Mouse (Mus musculus): Measurements from ENCODE around the gene Ddx47. TPM values are rescaled to one million over a fixed set of nuclear protein-coding genes. Genes with fewer than 3 reads are reported as not detected.

The Ddx47 gene
- total and polyA plus RNA-seq, 3 experiments = 102 to 117 TPM; not detected in 1

- no peak for TF ChIP-seq USF1 (IDR thresholded peaks at IDR 0.05; ENCODE audit: low read depth, low read length)
These were observed 14.5 kb upstream of the Ddx47 start (continued) for GRCm38 (mm10) chr6:134996918-134997317.

GRCm38 (mm10) chr6:134998076-134998475, 13.3 kb upstream of the Ddx47 start:
- TF ChIP-seq UBTF (IDR thresholded peaks at IDR 0.05; ENCODE audit: borderline replicate concordance, insufficient read depth, low read depth, low read length) = no peak
- no peak for TF ChIP-seq USF2 (IDR thresholded peaks at IDR 0.05; ENCODE audit: borderline replicate concordance in 1 of 2, insufficient read depth in 1 of 2, low read depth in 1 of 2, low read length in 2 of 2)
- no peak for TF ChIP-seq CTCF (IDR thresholded peaks at IDR 0.05 in 2 of 3, conservative IDR thresholded peaks at IDR 0.05 in 1 of 3; ENCODE audit: control insufficient read depth in 1 of 3, insufficient read depth in 1 of 3, low read depth in 2 of 3, low read length in 3 of 3, poor library complexity in 1 of 3, severe bottlenecking in 1 of 3)
- no peak for TF ChIP-seq RAD21 (IDR thresholded peaks at IDR 0.05; ENCODE audit: low read depth, low read length)
- TF ChIP-seq SMC3 (IDR thresholded peaks at IDR 0.05; ENCODE audit: low read depth, low read length) = no peak
- TF ChIP-seq MYC (IDR thresholded peaks at IDR 0.05; ENCODE audit: low read depth, low read length) = no peak
- TF ChIP-seq SIN3A (IDR thresholded peaks at IDR 0.05; ENCODE audit: low read length) = no peak
- no peak for DNase-seq (ENCODE audit: low read depth, low spot score)
- Histone ChIP-seq H3K4me1 (ENCODE audit: control insufficient read depth in 1 of 2, insufficient read depth in 2 of 2, low read length in 2 of 2) (no peaks in the 10 kb centered on the region), H3K9me3 (replicated peaks; ENCODE audit: insufficient read depth, low read length) (no peaks in the 10 kb centered on the region), H3K27me3 (ENCODE audit: control insufficient read depth in 1 of 2, insufficient read depth in 2 of 2, low read length in 2 of 2) (no peaks in the 10 kb centered on the region), H3K9ac (ENCODE audit: control insufficient read depth, low read depth, low read length, poor library complexity, severe bottlenecking) (no peak overlapping the region), H3K79me2 (ENCODE audit: control insufficient read depth, insufficient read depth, low read length, poor library complexity) (no peaks in the 10 kb centered on the region), H3K4me3 (ENCODE audit: control insufficient read depth in 1 of 2, insufficient read depth in 1 of 2, low read depth in 2 of 2, low read length in 2 of 2) (no peak overlapping the region), H3K36me3 (ENCODE audit: control insufficient read depth in 1 of 2, insufficient read depth in 2 of 2, low read length in 2 of 2) (no peaks in the 10 kb centered on the region), H3K27ac (ENCODE audit: control insufficient read depth, low read depth, low read length) (no peak overlapping the region)

- no peaks in the 10 kb centered on the region for H3K9me3 ChIP-seq (replicated peaks; ENCODE audit: insufficient read depth, low read length)
- no peak overlapping the region for H3K4me3 ChIP-seq (ENCODE audit: control insufficient read depth in 1 of 2, insufficient read depth in 1 of 2, low read depth in 2 of 2, low read length in 2 of 2)
- H3K36me3 ChIP-seq (ENCODE audit: control insufficient read depth in 1 of 2, insufficient read depth in 2 of 2, low read length in 2 of 2) = no peaks in the 10 kb centered on the region
- no peak overlapping the region for H3K9ac ChIP-seq (ENCODE audit: control insufficient read depth, low read depth, low read length, poor library complexity, severe bottlenecking)
- no peak overlapping the region for H3K27ac ChIP-seq (ENCODE audit: control insufficient read depth, low read depth, low read length)
- H3K27me3 ChIP-seq (ENCODE audit: control insufficient read depth in 1 of 2, insufficient read depth in 2 of 2, low read length in 2 of 2) = no peaks in the 10 kb centered on the region
- TF ChIP-seq SIN3A (IDR thresholded peaks at IDR 0.05; ENCODE audit: low read length) (no peak), POLR2A (IDR thresholded peaks at IDR 0.05; ENCODE audit: control insufficient read depth in 1 of 2, insufficient read depth in 1 of 2, low read depth in 1 of 2, low read length in 2 of 2, poor library complexity in 1 of 2) (no peak), NRF1 (IDR thresholded peaks at IDR 0.05; ENCODE audit: insufficient read depth, low read depth, low read length, poor library complexity, severe bottlenecking) (no peak), UBTF (IDR thresholded peaks at IDR 0.05; ENCODE audit: borderline replicate concordance, insufficient read depth, low read depth, low read length) (no peak), CHD2 (IDR thresholded peaks at IDR 0.05; ENCODE audit: low read length) (no peak), RAD21 (IDR thresholded peaks at IDR 0.05; ENCODE audit: low read depth, low read length) (no peak), KAT2A (conservative IDR thresholded peaks at IDR 0.05; ENCODE audit: low read depth, low read length) (no peak), ELF1 (IDR thresholded peaks at IDR 0.05; ENCODE audit: low read depth, low read length) (no peak), SMC3 (IDR thresholded peaks at IDR 0.05; ENCODE audit: low read depth, low read length) (no peak), JUND (IDR thresholded peaks at IDR 0.05; ENCODE audit: low read depth, low read length) (no peak), ZMIZ1 (IDR thresholded peaks at IDR 0.05; ENCODE audit: low read depth, low read length) (no peak), GABPA (IDR thresholded peaks at IDR 0.05; ENCODE audit: low read depth, low read length) (no peak), MXI1 (IDR thresholded peaks at IDR 0.05; ENCODE audit: low read depth, low read length) (no peak)
- H3K79me2 ChIP-seq (ENCODE audit: control insufficient read depth, insufficient read depth, low read length, poor library complexity) = no peaks in the 10 kb centered on the region
- no peak for DNase-seq (ENCODE audit: low read depth, low spot score)
- no peaks in the 10 kb centered on the region for H3K4me1 ChIP-seq (ENCODE audit: control insufficient read depth in 1 of 2, insufficient read depth in 2 of 2, low read length in 2 of 2)
These were observed 12.6 kb upstream of the Ddx47 start for GRCm38 (mm10) chr6:134998781-134999180.
